Mouse (Mus musculus): ENCODE measurements around the gene Lag3. TPM values are rescaled to one million over a fixed set of nuclear protein-coding genes. Genes with fewer than 3 reads are reported as not detected.

The Lag3 gene
- polyA plus RNA-seq (2015; fragmentation: Nextera tagmentation; extraction: Ambion mirVana) = 3.2 and 3.5 TPM in 2 replicates

DNA sequence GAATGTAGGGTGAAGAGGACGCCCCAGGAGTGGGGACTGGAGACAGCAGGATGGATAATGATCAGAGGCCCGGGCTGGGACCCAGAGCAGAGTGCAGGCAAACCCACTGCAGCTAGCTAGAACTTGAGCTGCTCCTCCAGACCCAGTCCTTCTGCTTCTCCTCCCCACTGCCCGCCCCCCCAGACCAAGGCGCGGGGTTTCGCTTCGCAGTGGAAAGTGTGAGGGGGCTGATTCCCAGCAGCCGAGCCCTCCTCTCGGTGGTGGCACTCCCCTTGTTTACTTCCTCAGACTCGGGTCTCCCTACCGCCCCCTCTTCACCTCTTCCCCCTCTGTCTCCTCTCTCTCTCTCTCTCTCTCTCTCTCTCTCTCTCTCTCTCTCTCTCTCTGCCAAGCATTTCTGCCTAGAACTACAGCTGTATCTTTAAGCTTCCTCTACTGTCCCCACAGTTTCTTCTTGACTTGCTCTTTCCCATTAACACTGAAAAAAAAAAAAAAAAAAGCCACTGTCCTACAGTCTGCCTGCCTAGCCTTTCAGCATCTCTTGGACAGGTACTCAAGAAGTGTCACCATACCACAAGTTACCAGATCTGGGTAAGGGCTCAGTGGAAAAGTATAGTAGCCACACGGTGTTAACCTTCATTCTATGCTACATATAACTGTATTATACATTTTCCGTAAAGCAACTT is at the start of gene Lag3:
Gene Lag3, minus strand, starts transcription at position 173 of the 686 bp plus-strand sequence.
- Histone ChIP-seq H3K4me1 (peaks cover 44% of the 10 kb centered on the region), H3K9ac (replicated peaks) (no peak within 1 kb of the TSS), H3K27me3 (replicated peaks) (no peaks in the 10 kb centered on the region), H3K27ac (replicated peaks) (no peak within 1 kb of the TSS), H3K4me3 (replicated peaks) (no peak within 1 kb of the TSS), H3K9me3 (replicated peaks) (no peaks in the 10 kb centered on the region), H3K4me2 (no peak within 1 kb of the TSS), H3K36me3 (peaks cover 23% of the 10 kb centered on the region)
- no peak for ATAC-seq (ENCODE audit: low FRiP score)
- 23% methylated on average over 11 of the region's 13 CpGs for WGBS

- Histone ChIP-seq H3K9ac (replicated peaks) (no peak overlapping the region), H3K4me1 (peaks cover 12% of the 10 kb centered on the region), H3K27ac (replicated peaks) (no peak overlapping the region), H3K9me3 (replicated peaks) (no peaks in the 10 kb centered on the region), H3K36me3 (peaks cover 50% of the 10 kb centered on the region), H3K27me3 (replicated peaks) (no peaks in the 10 kb centered on the region), H3K4me2 (no peak overlapping the region), H3K4me3 (replicated peaks) (no peak overlapping the region)
- WGBS = 92% methylated on average over 12 of the region's 12 CpGs
- ATAC-seq (ENCODE audit: low FRiP score) = no peak
Observed at GRCm38 (mm10) chr6:124961021-124961420, 49.5 kb upstream of the Lag3 start.

- H3K27ac ChIP-seq (replicated peaks) = no peak overlapping the region
- H3K4me1 ChIP-seq = peaks cover 9% of the 10 kb centered on the region
- H3K36me3 ChIP-seq = peaks cover 56% of the 10 kb centered on the region
- no peak overlapping the region for H3K4me3 ChIP-seq (replicated peaks)
- H3K9ac ChIP-seq (replicated peaks) = no peak overlapping the region
- no peaks in the 10 kb centered on the region for H3K27me3 ChIP-seq (replicated peaks)
- 86% methylated on average over 13 of the region's 13 CpGs for WGBS
- H3K9me3 ChIP-seq (replicated peaks) = no peaks in the 10 kb centered on the region
- no peak overlapping the region for H3K4me2 ChIP-seq
- ATAC-seq (ENCODE audit: low FRiP score) = no peak
Observed at GRCm38 (mm10) chr6:124959960-124960359, 48.5 kb upstream of the Lag3 start.

DNA sequence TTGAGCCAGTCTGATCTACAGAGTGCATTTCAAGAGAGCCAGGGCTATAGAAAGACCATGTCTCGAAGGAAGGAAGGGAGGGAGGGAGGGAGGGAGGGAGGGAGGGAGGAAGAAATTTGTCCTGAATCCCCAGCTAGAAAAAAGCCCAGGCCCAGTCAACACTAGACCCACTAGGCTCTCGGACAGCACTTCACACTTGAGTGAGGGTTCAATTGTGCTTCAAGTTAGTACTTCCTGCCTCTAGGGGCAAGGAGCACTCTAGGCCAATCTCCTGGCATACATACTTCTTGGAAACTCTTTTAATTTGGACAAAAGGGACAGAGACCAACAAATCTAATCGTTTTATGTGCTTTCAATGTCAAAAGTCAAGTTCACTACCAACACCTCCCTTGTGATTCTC is 46.6 kb upstream of the Lag3 start:
- WGBS = 93% methylated on average over 3 of the region's 3 CpGs
- ATAC-seq (ENCODE audit: low FRiP score) = no peak
- H3K27ac ChIP-seq (replicated peaks) = no peak overlapping the region

GRCm38 (mm10) chr6:124955212-124955611 is 43.7 kb upstream of the Lag3 start:
- Histone ChIP-seq H3K36me3 (peaks cover 37% of the 10 kb centered on the region), H3K9ac (replicated peaks) (no peak overlapping the region), H3K9me3 (replicated peaks) (no peaks in the 10 kb centered on the region), H3K27me3 (replicated peaks) (no peaks in the 10 kb centered on the region), H3K27ac (replicated peaks) (no peak overlapping the region), H3K4me2 (no peak overlapping the region), H3K4me1 (no peaks in the 10 kb centered on the region), H3K4me3 (replicated peaks) (no peak overlapping the region)
- ATAC-seq (ENCODE audit: low FRiP score) = no peak
- WGBS = 97% methylated on average over 4 of the region's 4 CpGs

More for the DNA sequence above, 46.6 kb upstream of the Lag3 start:
- Histone ChIP-seq H3K9me3 (replicated peaks) (no peaks in the 10 kb centered on the region), H3K36me3 (peaks cover 56% of the 10 kb centered on the region), H3K4me2 (no peak overlapping the region), H3K4me1 (no peaks in the 10 kb centered on the region), H3K9ac (replicated peaks) (no peak overlapping the region), H3K27me3 (replicated peaks) (no peaks in the 10 kb centered on the region), H3K4me3 (replicated peaks) (no peak overlapping the region)

- H3K4me2 ChIP-seq = no peak overlapping the region
- H3K36me3 ChIP-seq = peaks cover 28% of the 10 kb centered on the region
- no peak overlapping the region for H3K4me3 ChIP-seq (replicated peaks)
- no peak overlapping the region for H3K9ac ChIP-seq (replicated peaks)
- no peaks in the 10 kb centered on the region for H3K4me1 ChIP-seq
- H3K27ac ChIP-seq (replicated peaks) = no peak overlapping the region
- H3K27me3 ChIP-seq (replicated peaks) = no peaks in the 10 kb centered on the region
- H3K9me3 ChIP-seq (replicated peaks) = no peaks in the 10 kb centered on the region
- 89% methylated on average over 2 of the region's 2 CpGs for WGBS
- no peak for ATAC-seq (ENCODE audit: low FRiP score)
Observed at GRCm38 (mm10) chr6:124953991-124954715, 42.6 kb upstream of the Lag3 start.

DNA sequence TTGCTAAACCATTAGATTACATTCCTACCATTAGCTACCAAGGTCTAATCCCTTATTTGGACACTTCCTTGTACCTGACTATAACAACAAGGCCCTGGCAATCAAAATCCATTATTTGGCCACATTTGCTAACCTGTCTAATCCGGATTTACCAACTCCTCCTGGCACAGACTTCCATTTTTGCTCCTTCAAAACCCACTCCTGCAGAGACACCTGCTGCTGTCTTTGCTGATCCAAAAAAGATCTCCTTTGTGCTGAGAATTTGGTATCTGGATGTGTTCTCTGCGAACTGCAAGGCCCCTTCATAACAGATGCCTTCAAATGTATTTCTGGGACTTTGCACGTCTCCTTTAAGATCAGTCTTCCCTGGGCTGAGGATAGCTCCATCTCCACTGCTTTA is 32.0 kb upstream of the Lag3 start:
- Histone ChIP-seq H3K27ac (replicated peaks) (no peak overlapping the region), H3K4me3 (replicated peaks) (no peak overlapping the region), H3K4me1 (no peaks in the 10 kb centered on the region), H3K9me3 (replicated peaks) (no peaks in the 10 kb centered on the region), H3K9ac (replicated peaks) (no peak overlapping the region), H3K27me3 (replicated peaks) (no peaks in the 10 kb centered on the region), H3K36me3 (0 out of 2 replicates have a peak, but pooled peaks cover 3% of the 10 kb centered on the region), H3K4me2 (no peak overlapping the region)
- 91% methylated on average over 3 of the region's 3 CpGs for WGBS
- ATAC-seq (ENCODE audit: low FRiP score) = no peak

DNA sequence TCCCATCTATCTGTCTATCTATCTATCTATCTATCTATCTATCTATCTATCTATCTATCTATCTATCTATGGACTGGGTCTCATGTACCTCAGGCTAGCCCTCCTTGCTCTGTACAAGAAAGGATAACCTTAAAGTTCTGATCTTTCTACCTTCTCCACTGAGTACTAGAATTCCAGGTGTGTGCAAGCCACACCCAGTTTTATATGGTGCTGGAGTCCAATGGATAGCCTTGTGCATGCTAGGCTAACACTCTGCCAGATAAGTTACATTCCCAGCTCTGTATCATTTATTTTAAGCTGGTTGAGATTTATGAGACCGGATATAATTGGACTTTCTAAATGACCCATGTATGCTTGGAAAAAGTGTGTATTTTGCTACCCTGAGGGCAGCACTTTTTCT is 30.2 kb upstream of the Lag3 start:
- no peak for ATAC-seq (ENCODE audit: low FRiP score)
- Histone ChIP-seq H3K4me2 (no peak overlapping the region), H3K36me3 (peaks cover 18% of the 10 kb centered on the region), H3K27me3 (replicated peaks) (no peaks in the 10 kb centered on the region), H3K9ac (replicated peaks) (no peak overlapping the region), H3K4me1 (no peaks in the 10 kb centered on the region), H3K4me3 (replicated peaks) (no peak overlapping the region), H3K27ac (replicated peaks) (no peak overlapping the region), H3K9me3 (replicated peaks) (no peaks in the 10 kb centered on the region)
- WGBS = 100% methylated on average over 1 of the region's 1 CpGs

DNA sequence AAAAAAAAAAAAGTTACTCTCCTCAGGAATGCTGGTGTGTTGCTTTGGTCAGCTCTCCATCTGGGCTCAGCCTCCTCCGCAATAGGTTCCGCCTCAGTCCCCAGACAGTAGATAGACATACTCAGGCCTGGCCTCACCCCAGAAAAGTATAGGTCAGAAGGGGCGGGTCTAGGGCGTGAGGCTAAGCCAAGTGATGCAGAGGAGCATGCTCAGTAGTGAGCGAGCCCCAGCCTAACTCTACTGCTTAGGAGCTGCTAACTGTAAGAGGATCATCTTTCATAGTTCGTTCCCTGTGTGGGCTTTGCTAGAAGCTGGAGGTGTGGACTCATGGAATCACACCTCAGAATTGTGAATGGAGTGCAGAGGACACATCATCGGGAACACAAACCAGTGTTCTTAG is 27.0 kb upstream of the Lag3 start:
- H3K4me2 ChIP-seq = no peak overlapping the region
- WGBS = 94% methylated on average over 7 of the region's 7 CpGs
- peaks cover 49% of the 10 kb centered on the region for H3K36me3 ChIP-seq
- no peaks in the 10 kb centered on the region for H3K9me3 ChIP-seq (replicated peaks)
- peaks cover 13% of the 10 kb centered on the region for H3K4me1 ChIP-seq
- H3K27me3 ChIP-seq (replicated peaks) = no peaks in the 10 kb centered on the region
- ATAC-seq (ENCODE audit: low FRiP score) = no peak
- no peak overlapping the region for H3K4me3 ChIP-seq (replicated peaks)
- H3K9ac ChIP-seq (replicated peaks) = no peak overlapping the region
- no peak overlapping the region for H3K27ac ChIP-seq (replicated peaks)

DNA sequence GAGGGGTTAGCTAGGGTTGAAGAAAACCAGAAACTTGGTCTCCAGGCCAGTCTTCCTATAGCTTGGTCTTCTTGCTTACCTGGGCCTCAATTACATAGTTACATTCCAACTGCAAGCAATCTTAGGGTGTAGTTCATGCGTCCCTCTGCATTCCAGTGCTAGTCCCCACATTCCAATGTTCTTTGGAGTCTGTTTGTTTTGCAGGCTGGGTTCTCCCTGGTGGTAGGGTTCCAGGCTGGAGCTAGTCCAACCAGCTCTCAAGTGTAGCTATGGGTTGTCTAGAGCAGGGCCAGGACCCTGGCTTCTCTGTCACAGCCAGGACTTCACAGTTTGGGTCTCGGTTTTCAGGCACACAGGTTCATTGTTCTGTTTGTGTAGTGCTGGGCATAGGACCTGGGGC is 26.0 kb upstream of the Lag3 start:
- Histone ChIP-seq H3K4me1 (peaks cover 18% of the 10 kb centered on the region), H3K4me3 (replicated peaks) (no peak overlapping the region), H3K9me3 (replicated peaks) (no peaks in the 10 kb centered on the region), H3K4me2 (no peak overlapping the region), H3K27me3 (replicated peaks) (no peaks in the 10 kb centered on the region), H3K27ac (replicated peaks) (no peak overlapping the region), H3K9ac (replicated peaks) (no peak overlapping the region), H3K36me3 (peaks cover 52% of the 10 kb centered on the region)
- ATAC-seq (ENCODE audit: low FRiP score) = no peak
- WGBS = 83% methylated on average over 2 of the region's 2 CpGs

- H3K4me2 ChIP-seq = no peak overlapping the region
- H3K9me3 ChIP-seq (replicated peaks) = no peaks in the 10 kb centered on the region
- H3K36me3 ChIP-seq = peaks cover 52% of the 10 kb centered on the region
- H3K27ac ChIP-seq (replicated peaks) = no peak overlapping the region
- H3K4me1 ChIP-seq = peaks cover 25% of the 10 kb centered on the region
- WGBS = 93% methylated on average over 1 of the region's 1 CpGs
- no peak overlapping the region for H3K4me3 ChIP-seq (replicated peaks)
- ATAC-seq (ENCODE audit: low FRiP score) = no peak
- H3K9ac ChIP-seq (replicated peaks) = no peak overlapping the region
- no peaks in the 10 kb centered on the region for H3K27me3 ChIP-seq (replicated peaks)
Observed at GRCm38 (mm10) chr6:124936681-124937080, 25.2 kb upstream of the Lag3 start.

DNA sequence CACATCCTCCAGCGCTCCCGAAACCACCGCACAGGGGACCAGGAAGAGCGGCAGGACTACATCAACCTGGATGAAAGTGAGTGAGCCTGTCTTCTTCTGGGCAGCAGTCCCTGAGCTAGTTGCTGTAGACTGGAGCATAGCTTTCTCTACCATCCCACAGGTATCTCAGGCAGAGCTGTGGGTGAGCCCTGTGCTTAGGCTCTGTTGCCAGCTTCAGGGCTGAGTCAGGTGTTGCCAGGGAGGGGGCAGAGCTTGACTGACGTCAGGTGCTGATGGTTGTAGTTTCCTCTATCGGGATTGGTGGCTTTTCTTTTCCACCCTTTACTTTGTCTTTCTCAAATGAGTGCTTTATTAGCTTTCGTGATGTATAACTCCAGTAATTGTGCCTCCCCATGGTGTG is 23.2 kb upstream of the Lag3 start:
- ATAC-seq (ENCODE audit: low FRiP score) = no peak
- Histone ChIP-seq H3K27me3 (replicated peaks) (no peaks in the 10 kb centered on the region), H3K9ac (replicated peaks) (0 out of 2 replicates have a peak overlapping the region, but pooled peaks have one; percentile 30), H3K27ac (replicated peaks) (no peak overlapping the region), H3K4me3 (replicated peaks) (no peak overlapping the region), H3K4me2 (no peak overlapping the region), H3K9me3 (replicated peaks) (no peaks in the 10 kb centered on the region), H3K4me1 (peaks cover 35% of the 10 kb centered on the region), H3K36me3 (peaks cover 52% of the 10 kb centered on the region)
- WGBS = 96% methylated on average over 7 of the region's 7 CpGs

All from neural tube, embryonic 15.5 days (tissue).